Mouse (Mus musculus): Measurements from ENCODE around the gene Olfr411.

DNA sequence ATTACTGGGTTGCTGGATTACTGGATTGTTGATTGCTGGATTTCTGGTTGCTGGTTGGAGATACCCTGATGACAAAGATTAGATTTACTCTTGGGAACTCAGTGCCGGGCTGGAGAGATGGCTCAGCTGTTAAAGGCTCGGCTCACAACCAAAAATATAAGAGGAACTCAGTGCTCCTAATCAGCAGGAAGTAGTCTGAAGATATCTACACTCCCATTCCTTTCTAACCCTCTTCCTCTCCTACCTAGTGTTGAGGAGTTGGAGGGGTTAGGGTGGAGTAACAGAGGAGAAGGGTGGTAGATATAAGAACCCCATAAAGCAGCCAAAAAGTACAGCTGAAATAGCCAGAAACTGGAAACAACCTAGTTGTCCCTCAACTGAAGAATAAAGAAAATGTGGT lies 26.4 kb downstream of the Olfr411 start:
- TF ChIP-seq EP300 (IDR thresholded peaks at IDR 0.05; ENCODE audit: low read depth) (no peak), CTCF (IDR thresholded peaks at IDR 0.05; ENCODE audit: low read depth) (no peak)
